Mouse (Mus musculus): Measurements from ENCODE around the gene Gli1.

- TF ChIP-seq CTCF (IDR thresholded peaks at IDR 0.05; ENCODE audit: extremely low read depth, insufficient read length, insufficient replicate concordance, low read depth, low read length) = peak; percentile 86
- TF ChIP-seq POLR2A (IDR thresholded peaks at IDR 0.05; ENCODE audit: low read depth, low read length) = no peak
Observed at GRCm38 (mm10) chr10:127350594-127351284, 9.0 kb upstream of the Gli1 start.

Measured in small intestine, adult 2 months (tissue).